Mouse (Mus musculus): ENCODE measurements around the gene Vps13c. TPM values are rescaled to one million over a fixed set of nuclear protein-coding genes. Genes with fewer than 3 reads are reported as not detected.

The Vps13c gene
- total RNA-seq, 2 experiments from 2014 or later = 39.8 to 46.3 TPM

DNA sequence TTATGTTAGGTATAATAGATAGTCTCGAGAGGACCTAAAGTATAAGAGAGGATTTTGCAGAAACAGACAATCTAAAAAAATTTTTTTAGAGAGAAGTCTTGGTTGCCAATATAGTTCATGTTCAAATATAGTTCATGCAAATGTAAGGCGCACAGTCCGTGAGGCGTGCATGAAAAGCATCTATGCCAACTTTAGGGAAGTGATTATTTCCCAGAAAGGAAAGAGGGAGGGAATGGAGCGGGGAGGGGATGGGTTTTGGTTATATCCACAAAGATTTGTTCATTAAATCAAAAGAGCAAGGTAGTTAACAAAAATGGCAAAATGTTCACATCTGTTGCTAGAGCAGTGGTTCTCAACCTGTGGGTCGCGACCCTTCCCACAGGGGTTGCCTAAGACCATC is 166.4 kb downstream of the Vps13c start:
- no peak for DNase-seq (ENCODE audit: low spot score in 2 of 2)

- DNase-seq (ENCODE audit: low spot score in 2 of 2) = peak; percentile 75 to 79
Measured at GRCm38 (mm10) chr9:68014991-68015396, 174.8 kb downstream of the Vps13c start.

DNA sequence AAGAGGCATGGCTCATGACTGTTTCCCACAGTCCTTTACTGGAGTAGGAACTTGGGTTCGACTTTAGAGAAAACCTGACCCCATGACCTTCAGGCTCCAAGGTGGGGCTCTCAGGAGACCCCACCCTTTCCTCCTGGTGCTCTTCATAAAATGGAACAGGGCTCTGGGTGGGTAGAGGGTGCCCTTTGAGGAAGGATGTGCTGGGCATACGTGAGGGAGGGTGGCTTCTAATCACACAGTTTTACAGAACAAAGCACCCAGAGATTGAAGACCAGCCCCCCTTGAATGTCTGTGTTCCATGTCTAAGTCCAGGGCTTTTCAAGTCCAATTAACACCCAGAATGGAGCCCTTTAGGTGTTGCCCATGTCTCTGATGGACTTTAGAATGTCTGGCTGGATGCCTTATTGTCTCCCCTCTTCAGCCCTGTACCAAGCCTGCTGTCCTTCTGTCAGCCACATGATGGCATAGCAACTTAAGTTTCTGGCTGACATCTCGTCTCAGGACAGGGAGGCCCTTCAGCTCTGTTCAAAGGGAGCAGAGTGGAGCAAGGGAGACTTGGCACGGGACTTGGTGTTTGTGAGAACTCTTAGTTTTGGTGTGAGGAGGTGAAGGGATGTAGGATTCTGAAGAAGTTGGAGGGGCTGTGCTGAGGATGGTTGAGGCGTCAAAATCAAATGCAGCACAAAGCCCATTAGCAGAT is 176.2 kb downstream of the Vps13c start:
- peak; percentile 31 to 54 for DNase-seq (ENCODE audit: low spot score in 2 of 2)

- peak in 1 of 2 experiments; percentile 18 for DNase-seq (ENCODE audit: low spot score in 2 of 2)
Measured at GRCm38 (mm10) chr9:68020776-68021365, 180.7 kb downstream of the Vps13c start.

- DNase-seq (ENCODE audit: low spot score in 2 of 2) = no peak
Measured at GRCm38 (mm10) chr9:68022311-68023043, 182.3 kb downstream of the Vps13c start.

- no peak for DNase-seq (ENCODE audit: low spot score in 2 of 2)
Measured at GRCm38 (mm10) chr9:68028631-68029030, 188.4 kb downstream of the Vps13c start.

DNA sequence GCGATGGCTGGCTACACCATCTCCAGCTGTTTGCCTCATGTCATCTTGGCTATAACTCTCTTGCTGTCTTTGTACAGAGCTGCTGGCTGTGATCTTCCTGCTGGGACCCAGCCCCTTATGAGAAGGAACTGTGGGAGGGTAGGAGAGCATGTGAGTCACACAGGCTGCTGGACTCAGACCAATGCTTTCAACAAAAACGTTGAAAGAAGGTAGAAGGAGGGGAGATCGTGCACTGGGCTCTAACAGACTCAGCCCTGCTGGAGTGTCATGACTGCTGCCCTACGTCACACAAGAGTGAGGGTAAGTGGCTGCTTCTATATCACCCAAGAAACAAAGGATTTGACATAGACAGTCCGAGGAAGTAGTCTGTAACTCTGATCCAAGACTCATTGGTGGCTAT is 193.6 kb downstream of the Vps13c start:
- DNase-seq (ENCODE audit: low spot score in 2 of 2) = no peak

Other genes starting within 250 kb of the Vps13c start
- 1 to 10 TPM; 1.5 to 1.7 TPM for gene C2cd4b, start 81.0 kb upstream of the Vps13c start, total RNA-seq (2021)
- gene C2cd4a, start 8.1 kb upstream of the Vps13c start, total RNA-seq (2021) = not detected

All from adrenal gland, adult 18-20 months (tissue).